Mouse (Mus musculus) liver, embryonic 14.5 days (tissue): ENCODE data around the gene Zfp418.
"Not testable (repeated sequence)": the region's sequence is repeated elsewhere in the genome, so short reads cannot be mapped to it uniquely, and the experiment has no call there.

Experiments
- CTCF ChIP-seq: IDR thresholded peaks from 2 replicates; pipeline ENCODE4 v1.5.1; 2016; ENCODE audit warnings: antibody characterized with exemption, low read depth, control low read depth
- EP300 ChIP-seq: IDR thresholded peaks from 2 replicates; pipeline ENCODE4 v1.6.1; 2016; ENCODE audit warnings: antibody characterized with exemption, low read depth

GRCm38 (mm10) chr7:7209313-7210151 is 38.4 kb downstream of the Zfp418 start, which contains the start of gene Zfp772:
- not testable (repeated sequence) for TF ChIP-seq CTCF, EP300
